Mouse (Mus musculus): ENCODE measurements around the gene Osbpl3. TPM values are rescaled to one million over a fixed set of nuclear protein-coding genes. Genes with fewer than 3 reads are reported as not detected.

The Osbpl3 gene
- polyA plus RNA-seq, 1 experiment from 2014 or later: 4.4 TPM

DNA sequence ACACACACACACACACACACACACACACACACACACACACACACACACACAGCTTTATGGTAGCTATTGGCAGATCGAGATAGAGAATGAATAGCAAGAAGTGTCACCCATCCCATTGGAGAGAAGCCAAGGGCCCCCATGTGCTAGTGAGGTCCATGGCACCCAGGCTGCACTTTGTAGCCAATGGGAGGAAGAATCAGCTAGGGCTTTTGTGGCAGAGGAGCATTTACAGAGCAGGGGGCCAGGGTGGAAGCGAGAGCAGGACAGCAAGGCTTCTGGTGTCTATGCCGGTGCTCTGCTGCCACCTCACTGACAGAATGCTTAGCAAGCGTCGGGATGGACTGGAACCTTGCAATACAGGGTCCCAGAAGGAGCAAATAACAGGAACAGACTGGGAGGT is 200.6 kb downstream of the Osbpl3 start:
- Histone ChIP-seq H3K36me3 (ENCODE audit: inconsistent target) (no peaks in the 10 kb centered on the region), H3K4me3 (ENCODE audit: inconsistent target) (no peak overlapping the region), H3K79me2 (ENCODE audit: inconsistent target) (no peaks in the 10 kb centered on the region), H3K27ac (peak overlapping the region; percentile 91)
- 36% methylated on average over 5 of the region's 5 CpGs for WGBS (ENCODE audit: missing documents)

DNA sequence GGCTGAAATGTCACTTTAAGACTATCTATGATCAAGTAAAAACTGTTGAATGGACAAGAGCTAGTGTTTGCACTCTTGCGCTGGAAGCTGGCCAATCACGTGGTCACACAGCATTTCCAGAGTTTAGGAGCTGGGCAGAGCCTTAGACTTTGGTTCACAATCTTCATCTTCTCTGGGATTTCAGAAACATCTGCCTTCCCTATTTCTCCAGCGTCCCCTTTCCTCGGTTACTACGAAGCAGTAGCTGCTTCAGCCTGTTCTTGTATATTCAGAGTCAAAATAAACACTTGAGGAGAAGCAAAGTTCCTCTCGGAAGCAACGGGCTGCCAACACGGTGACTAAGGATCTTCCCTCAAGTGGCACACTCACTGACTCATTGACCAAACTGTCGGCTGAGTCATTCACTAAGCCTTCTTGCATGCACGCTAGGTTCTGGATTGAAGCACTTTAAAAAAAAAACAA is 201.2 kb downstream of the Osbpl3 start:
- Histone ChIP-seq H3K36me3 (ENCODE audit: inconsistent target) (no peaks in the 10 kb centered on the region), H3K27ac (peak overlapping the region; percentile 91), H3K4me3 (ENCODE audit: inconsistent target) (peak overlapping the region; percentile 0; the same call in 1 of the 2 replicates), H3K79me2 (ENCODE audit: inconsistent target) (no peaks in the 10 kb centered on the region)
- 5% methylated on average over 8 of the region's 10 CpGs for WGBS (ENCODE audit: missing documents)

DNA sequence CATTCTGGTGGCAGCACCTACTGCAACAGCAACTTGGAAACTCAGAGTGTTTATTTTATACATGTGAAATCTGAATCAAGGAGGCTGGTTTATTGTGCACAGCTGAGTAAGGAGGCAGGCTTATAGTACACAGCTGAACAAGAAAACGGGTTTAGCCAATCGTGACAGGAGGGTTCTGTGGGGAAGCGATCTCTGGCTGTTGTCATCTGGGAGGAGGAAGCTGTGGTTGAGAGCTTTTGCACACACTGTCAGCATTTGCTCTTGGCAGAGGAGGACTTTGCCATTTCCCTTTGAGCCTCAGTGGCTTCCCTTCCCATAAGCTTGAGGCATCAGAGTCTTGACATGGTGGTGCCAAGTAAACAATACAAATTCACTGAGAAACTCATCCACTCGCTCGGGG is 203.3 kb downstream of the Osbpl3 start:
- 0% methylated on average over 5 of the region's 5 CpGs for WGBS (ENCODE audit: missing documents)

DNA sequence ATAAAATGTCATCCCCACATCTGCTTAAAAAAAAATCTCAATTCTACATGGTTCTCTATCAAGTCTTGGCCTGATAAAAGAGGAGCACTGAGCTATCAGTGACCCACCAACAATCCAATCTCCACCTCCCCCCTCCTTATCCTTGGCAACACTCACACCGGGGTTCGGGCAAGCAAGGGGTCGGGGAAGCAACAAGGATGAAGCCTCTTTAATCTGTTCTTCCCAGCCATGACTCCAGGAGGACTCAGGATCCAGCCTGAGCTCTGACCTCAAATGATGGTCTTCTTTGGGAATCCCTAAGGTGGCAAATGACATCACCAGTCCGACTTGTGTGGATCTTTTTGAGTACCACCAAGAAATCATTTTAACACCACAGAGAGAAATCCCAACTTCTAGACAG is 208.2 kb downstream of the Osbpl3 start:
- 94% methylated on average over 4 of the region's 4 CpGs for WGBS (ENCODE audit: missing documents)
- no peaks in the 10 kb centered on the region for H3K79me2 ChIP-seq (ENCODE audit: inconsistent target)
- H3K4me3 ChIP-seq (ENCODE audit: inconsistent target): no peak overlapping the region
- no peaks in the 10 kb centered on the region for H3K36me3 ChIP-seq (ENCODE audit: inconsistent target)
- no peak overlapping the region for H3K27ac ChIP-seq

More for the DNA sequence above, 203.3 kb downstream of the Osbpl3 start:
- H3K4me3 ChIP-seq (ENCODE audit: inconsistent target): no peak overlapping the region
- H3K79me2 ChIP-seq (ENCODE audit: inconsistent target): no peaks in the 10 kb centered on the region
- H3K36me3 ChIP-seq (ENCODE audit: inconsistent target): no peaks in the 10 kb centered on the region
- peak overlapping the region; percentile 91 for H3K27ac ChIP-seq

DNA sequence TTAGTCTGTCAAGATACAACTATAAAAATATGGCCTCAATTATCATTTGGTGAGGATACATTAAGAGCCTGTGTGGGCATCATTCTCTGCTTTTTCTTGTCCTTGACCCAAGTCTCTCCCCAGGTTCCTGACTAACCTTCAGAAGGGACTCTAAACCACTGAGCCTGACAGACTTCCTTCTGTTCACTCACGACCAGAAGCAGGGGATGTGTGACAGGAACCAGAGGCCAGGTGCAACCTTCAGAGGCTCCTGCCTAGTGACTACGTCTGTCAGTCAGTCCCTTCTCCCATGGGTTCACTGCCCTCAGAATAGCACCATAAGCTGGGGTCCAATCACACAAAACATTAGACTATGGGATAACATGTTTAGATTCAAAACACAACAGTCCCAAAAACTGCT is 208.6 kb downstream of the Osbpl3 start:
- WGBS (ENCODE audit: missing documents): 34% methylated on average over 2 of the region's 2 CpGs
- Histone ChIP-seq H3K27ac (no peak overlapping the region), H3K79me2 (ENCODE audit: inconsistent target) (no peaks in the 10 kb centered on the region), H3K36me3 (ENCODE audit: inconsistent target) (no peaks in the 10 kb centered on the region), H3K4me3 (ENCODE audit: inconsistent target) (no peak overlapping the region)

DNA sequence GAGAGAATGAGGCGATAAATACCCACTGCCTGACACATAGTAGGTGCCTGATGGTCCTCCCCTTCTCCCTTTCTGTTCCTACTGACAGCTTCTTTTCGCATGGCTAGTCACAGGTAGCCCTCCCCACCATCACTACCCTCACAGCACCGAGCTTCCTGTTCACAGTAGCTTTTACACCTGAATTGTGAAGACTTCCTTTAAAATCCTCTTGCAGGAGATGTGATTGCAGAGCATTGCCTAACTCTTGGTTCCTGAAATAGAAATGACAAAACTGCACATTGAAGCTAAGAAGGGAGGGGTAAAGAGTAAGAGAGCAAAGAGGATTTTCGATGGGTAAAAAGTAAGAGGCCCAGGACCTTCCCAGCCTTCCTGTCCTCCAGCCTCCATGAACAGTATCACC is 211.0 kb downstream of the Osbpl3 start:
- Histone ChIP-seq H3K4me3 (ENCODE audit: inconsistent target) (no peak overlapping the region), H3K36me3 (ENCODE audit: inconsistent target) (no peaks in the 10 kb centered on the region), H3K27ac (0 out of 2 replicates have a peak overlapping the region, but pooled peaks have one; percentile 2), H3K79me2 (ENCODE audit: inconsistent target) (no peaks in the 10 kb centered on the region)
- 27% methylated on average over 3 of the region's 4 CpGs for WGBS (ENCODE audit: missing documents)

DNA sequence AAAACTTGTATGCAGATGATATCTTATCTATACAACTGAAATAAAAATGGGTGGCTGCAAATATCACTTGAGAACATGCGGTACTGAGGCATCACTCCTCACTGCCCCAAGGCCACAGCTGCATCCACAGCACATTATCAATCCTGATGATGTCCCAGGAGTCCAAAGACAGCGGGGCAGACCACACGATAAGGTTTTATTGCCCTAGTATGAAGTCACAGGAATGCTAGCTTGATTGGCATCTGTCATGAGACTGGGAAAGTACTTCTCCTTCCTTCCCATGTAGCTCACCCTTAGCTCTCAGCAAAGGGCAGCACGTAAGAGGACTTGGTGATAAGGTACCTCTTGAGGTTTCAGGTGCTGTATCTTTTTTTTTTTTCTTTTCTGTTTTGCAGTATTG is 211.9 kb downstream of the Osbpl3 start:
- H3K27ac ChIP-seq: no peak overlapping the region
- no peak overlapping the region for H3K4me3 ChIP-seq (ENCODE audit: inconsistent target)
- no peaks in the 10 kb centered on the region for H3K36me3 ChIP-seq (ENCODE audit: inconsistent target)
- 94% methylated on average over 4 of the region's 4 CpGs for WGBS (ENCODE audit: missing documents)
- H3K79me2 ChIP-seq (ENCODE audit: inconsistent target): no peaks in the 10 kb centered on the region

Other genes with a start within 250 kb of the Osbpl3 start
- 3.0 to 13.4 TPM (median 4.4 TPM) in 3 replicates for gene Gsdme, start 192.3 kb downstream of the Osbpl3 start, polyA plus RNA-seq (2018)
- 21.5 to 68.4 TPM (median 62.2 TPM) in 3 replicates for gene Cycs, start 110.3 kb upstream of the Osbpl3 start, polyA plus RNA-seq (2018)
- gene 4921507P07Rik, start 140.4 kb upstream of the Osbpl3 start, polyA plus RNA-seq (2018): not detected in 3 replicates
- gene Npvf, start 198.2 kb upstream of the Osbpl3 start, polyA plus RNA-seq (2018): 0.20 to 0.43 TPM in 2 of 3 replicates, not detected in the other